Mouse (Mus musculus) ES-Bruce4 (cell line): ENCODE data around the gene Sf3b1. TPM values are rescaled to one million over a fixed set of nuclear protein-coding genes. Genes with fewer than 3 reads are reported as not detected.
"Not testable (repeated sequence)": the region's sequence is repeated elsewhere in the genome, so short reads cannot be mapped to it uniquely, and the experiment has no call there.

Experiments used
- H3K27ac ChIP-seq: 2 replicates; pipeline ENCODE4 v1.5.1; 2012; ENCODE audit warnings: low read length, inconsistent platforms; ENCODE audit not compliant: insufficient read depth
- H3K27me3 ChIP-seq: 2 replicates; pipeline ENCODE4 v1.6.1; 2012; ENCODE audit warnings: mild to moderate bottlenecking, low read length, inconsistent platforms; ENCODE audit not compliant: control insufficient read depth, poor library complexity, insufficient read depth, severe bottlenecking
- H3K36me3 ChIP-seq: 2 replicates; pipeline ENCODE4 v1.6.1; 2012; ENCODE audit warnings: inconsistent platforms, mild to moderate bottlenecking, low read length, moderate library complexity; ENCODE audit not compliant: control insufficient read depth, poor library complexity, insufficient read depth, severe bottlenecking
- H3K4me1 ChIP-seq: one replicate; pipeline ENCODE4 v1.8.1; 2011; ENCODE audit warnings: low read length; ENCODE audit not compliant: control insufficient read depth, insufficient read depth
- H3K4me3 ChIP-seq: 2 replicates; pipeline ENCODE4 v1.5.1; 2011; ENCODE audit warnings: low read depth, mild to moderate bottlenecking, low read length
- H3K9ac ChIP-seq: 2 replicates; pipeline ENCODE4 v1.6.1; 2012; ENCODE audit warnings: low read depth, mild to moderate bottlenecking, inconsistent platforms; ENCODE audit not compliant: poor library complexity, severe bottlenecking
- H3K9me3 ChIP-seq: replicated peaks from 2 replicates; pipeline ENCODE4 v1.6.1; 2012; ENCODE audit warnings: mild to moderate bottlenecking, low read length, inconsistent platforms; ENCODE audit not compliant: control insufficient read depth, poor library complexity, insufficient read depth, severe bottlenecking
- CTCF ChIP-seq: IDR thresholded peaks from one replicate; pipeline ENCODE4 v1.8.1; 2011; ENCODE audit warnings: low read depth, low read length
- EP300 ChIP-seq: IDR thresholded peaks from 2 replicates; pipeline ENCODE4 v1.6.1; 2011; ENCODE audit warnings: low read depth, low read length; ENCODE audit not compliant: insufficient read depth
- POLR2A ChIP-seq: IDR thresholded peaks from one replicate; pipeline ENCODE4 v1.8.1; 2011; ENCODE audit warnings: low read length; ENCODE audit not compliant: insufficient read depth
- polyA plus RNA-seq: library from polyadenylated mRNA; stranded (reverse); fragments of >200 nt; gene quantifications from 2 replicates; pipeline ENCODE4 v1.2.4, GENCODE M21; 2011; ENCODE audit warnings: low read depth; ENCODE audit not compliant: missing spikeins, insufficient read depth, insufficient read length

Gene Sf3b1
- polyA plus RNA-seq = 277 and 314 TPM in 2 replicates

DNA sequence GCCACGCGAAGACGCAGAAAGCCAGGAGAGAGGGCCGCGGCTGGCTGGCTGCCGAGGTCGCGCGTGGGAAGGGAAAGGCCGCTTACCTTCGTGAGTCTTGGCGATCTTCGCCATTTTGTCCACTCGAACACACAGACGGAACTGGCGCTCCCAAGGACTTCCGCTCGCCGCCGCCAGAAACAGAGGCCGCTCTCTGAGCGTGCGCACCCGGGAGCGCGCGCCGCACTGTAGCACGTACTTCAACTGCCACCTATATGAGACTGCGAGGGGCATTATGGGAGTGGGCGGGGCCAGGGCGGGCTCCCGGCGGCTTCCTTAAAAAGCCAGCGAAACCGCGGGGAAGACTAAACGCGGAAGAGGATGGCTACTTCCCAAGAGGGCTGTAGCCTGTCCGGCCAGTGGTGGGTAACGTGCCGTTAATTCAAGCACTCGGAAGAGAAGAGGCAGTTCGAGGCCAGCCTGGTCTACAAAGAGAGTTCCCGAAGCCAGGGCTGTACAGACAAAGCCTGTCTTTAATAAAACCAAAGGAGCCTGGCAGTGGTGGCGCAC lies at the start of gene Sf3b1:
Sf3b1 (minus strand) TSS at position 229 of the 549 bp plus-strand sequence.
- peaks cover 4% of the 10 kb centered on the region for H3K4me1 ChIP-seq
- TF ChIP-seq CTCF (no peak), POLR2A (peak; percentile 98)
- no peaks in the 10 kb centered on the region for H3K36me3 ChIP-seq
- H3K9me3 ChIP-seq = no peaks in the 10 kb centered on the region
- peak within 1 kb of the TSS; percentile 84 for H3K9ac ChIP-seq
- peak within 1 kb of the TSS; percentile 12 for H3K27ac ChIP-seq
- H3K27me3 ChIP-seq = no peaks in the 10 kb centered on the region
- H3K4me3 ChIP-seq = peak within 1 kb of the TSS; percentile 94

DNA sequence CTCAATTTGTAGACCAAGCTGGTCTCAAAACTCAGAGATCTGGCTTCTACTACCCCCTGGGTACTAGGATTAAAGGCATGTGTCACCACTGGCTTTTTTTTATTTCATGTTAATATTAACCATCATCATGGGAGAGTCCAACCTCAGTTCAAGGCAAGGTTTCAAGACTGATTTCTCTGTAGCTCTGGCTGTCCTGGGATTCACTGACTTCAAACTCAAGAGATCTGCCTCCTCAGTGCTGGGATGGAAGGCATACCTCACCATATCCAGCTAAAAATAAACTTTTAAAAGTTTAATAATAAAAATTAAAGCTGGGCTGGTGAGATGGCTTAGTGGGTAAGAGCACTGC lies 49.1 kb upstream of the Sf3b1 start:
- no peaks in the 10 kb centered on the region for H3K4me1 ChIP-seq
- H3K4me3 ChIP-seq = no peak overlapping the region
- H3K36me3 ChIP-seq = peaks cover 35% of the 10 kb centered on the region
- H3K9me3 ChIP-seq = no peaks in the 10 kb centered on the region
- H3K9ac ChIP-seq = no peak overlapping the region
- no peaks in the 10 kb centered on the region for H3K27me3 ChIP-seq
- H3K27ac ChIP-seq = no peak overlapping the region; the same call in 1 of the 2 replicates
- TF ChIP-seq CTCF = no peak
- no peak for TF ChIP-seq EP300
- no peak for TF ChIP-seq POLR2A

DNA sequence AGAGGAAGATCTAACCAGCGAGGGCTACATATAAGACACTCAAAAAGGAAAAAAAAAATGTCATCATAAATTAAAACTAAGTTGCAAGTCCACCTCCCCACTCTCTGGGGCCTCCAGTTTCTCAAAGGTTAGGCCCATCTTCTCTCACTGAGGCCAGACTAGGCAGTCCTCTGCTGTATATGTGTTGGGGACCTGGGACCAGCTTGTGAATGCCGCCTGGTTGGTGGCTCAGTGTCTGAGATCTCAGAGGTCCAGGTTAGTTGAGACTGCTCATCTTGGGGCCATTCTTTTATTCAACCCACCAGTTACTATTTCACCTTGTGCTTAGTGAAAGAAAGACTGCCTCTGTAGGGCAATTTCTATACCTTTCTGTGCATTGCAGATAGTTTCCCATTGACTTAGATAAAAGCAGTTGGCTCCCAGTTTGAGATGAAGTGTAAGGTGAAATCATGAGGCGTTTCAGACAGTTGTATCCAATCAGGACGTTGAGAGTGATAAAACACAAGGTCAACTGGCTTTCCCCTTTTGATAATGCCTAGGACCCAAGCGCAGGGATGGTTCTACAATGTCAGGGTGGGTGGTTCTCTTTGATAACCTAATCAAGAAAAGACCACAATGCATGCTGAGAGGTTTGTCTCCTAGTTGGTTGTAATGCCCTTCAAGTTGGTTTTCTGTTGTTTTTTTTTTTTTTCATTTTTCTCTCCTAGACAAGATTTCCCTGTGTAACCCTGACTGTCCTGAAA lies 48.5 kb upstream of the Sf3b1 start:
- no peak for TF ChIP-seq POLR2A
- TF ChIP-seq CTCF = no peak
- TF ChIP-seq EP300 = no peak
- no peaks in the 10 kb centered on the region for H3K4me1 ChIP-seq
- H3K36me3 ChIP-seq = peaks cover 33% of the 10 kb centered on the region
- no peak overlapping the region for H3K4me3 ChIP-seq
- no peak overlapping the region for H3K9ac ChIP-seq
- no peaks in the 10 kb centered on the region for H3K27me3 ChIP-seq
- peak overlapping the region; percentile 69 for H3K27ac ChIP-seq
- no peaks in the 10 kb centered on the region for H3K9me3 ChIP-seq

DNA sequence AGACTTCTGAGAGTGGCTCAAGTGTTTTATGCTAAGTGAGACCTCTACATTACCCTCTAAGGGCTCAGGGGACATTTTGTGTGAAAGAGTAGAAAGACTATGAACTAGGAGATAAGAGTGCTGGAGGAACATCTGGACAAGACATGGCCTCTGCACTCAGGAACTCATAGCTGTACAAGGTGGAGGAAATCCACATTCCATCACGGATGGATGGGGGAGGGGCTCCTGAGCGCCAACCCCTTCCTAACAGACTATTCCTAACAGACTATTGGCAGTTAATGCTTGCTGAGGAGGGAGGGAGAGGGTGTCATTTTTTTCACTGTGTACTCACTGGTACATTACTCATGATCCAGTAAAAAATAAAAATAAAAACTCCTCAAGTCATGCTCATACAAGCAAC lies 47.5 kb upstream of the Sf3b1 start:
- no peak overlapping the region for H3K4me3 ChIP-seq
- no peaks in the 10 kb centered on the region for H3K9me3 ChIP-seq
- no peaks in the 10 kb centered on the region for H3K4me1 ChIP-seq
- no peak overlapping the region for H3K9ac ChIP-seq
- no peaks in the 10 kb centered on the region for H3K27me3 ChIP-seq
- no peak for TF ChIP-seq POLR2A
- no peak for TF ChIP-seq EP300
- no peak for TF ChIP-seq CTCF
- no peak overlapping the region for H3K27ac ChIP-seq
- peaks cover 23% of the 10 kb centered on the region for H3K36me3 ChIP-seq

DNA sequence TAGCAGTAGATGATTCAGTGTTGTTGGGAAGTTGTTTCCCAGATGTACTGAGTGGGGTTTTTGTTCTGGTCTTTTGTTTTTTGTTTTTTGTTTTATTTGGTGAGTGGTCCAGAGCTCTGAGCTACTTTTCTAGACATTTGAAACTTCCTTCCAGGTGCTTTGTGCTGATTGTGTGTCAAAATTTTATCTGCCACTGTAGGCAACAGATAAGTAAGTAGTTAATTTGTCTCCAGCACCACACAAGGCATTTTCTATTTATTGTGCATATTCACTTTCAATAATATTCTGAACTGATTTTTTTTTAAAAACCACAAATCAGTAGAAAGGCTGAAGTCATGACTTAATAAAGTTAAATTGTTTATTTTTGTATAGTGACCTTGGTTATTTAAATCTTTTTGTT lies 45.0 kb upstream of the Sf3b1 start:
- H3K27ac ChIP-seq, H3K9ac ChIP-seq, H3K4me3 ChIP-seq, H3K4me1 ChIP-seq, H3K27me3 ChIP-seq, H3K9me3 ChIP-seq: not testable (repeated sequence)
- H3K36me3 ChIP-seq = peaks cover 14% of the 10 kb centered on the region

DNA sequence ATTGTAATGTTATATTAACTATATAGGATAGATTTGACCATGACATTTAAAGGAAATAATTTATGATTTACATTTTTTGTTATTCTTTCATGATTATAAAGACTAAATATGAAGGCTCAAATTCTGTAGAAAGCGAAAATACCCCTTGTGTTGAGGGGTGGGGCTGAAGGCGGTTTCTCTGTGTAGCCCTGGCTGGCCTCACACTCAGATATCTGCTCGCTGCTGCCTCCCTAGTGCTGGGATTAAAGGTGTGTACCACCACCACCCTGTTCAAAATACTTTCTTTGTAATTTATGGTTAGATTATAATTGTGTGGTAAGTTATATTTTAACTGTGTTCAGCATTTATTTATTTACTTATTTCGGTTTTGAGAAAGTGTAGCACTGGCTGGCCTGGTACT lies 34.5 kb upstream of the Sf3b1 start:
- TF ChIP-seq EP300 (no peak), POLR2A (no peak), CTCF (no peak)
- peaks cover 2% of the 10 kb centered on the region for H3K4me1 ChIP-seq
- no peaks in the 10 kb centered on the region for H3K27me3 ChIP-seq
- H3K4me3 ChIP-seq = no peak overlapping the region
- no peaks in the 10 kb centered on the region for H3K9me3 ChIP-seq
- H3K27ac ChIP-seq = no peak overlapping the region
- no peak overlapping the region for H3K9ac ChIP-seq
- peaks cover 10% of the 10 kb centered on the region for H3K36me3 ChIP-seq
